Mouse (Mus musculus) heart, embryonic 13.5 days (tissue): ENCODE results near the gene Mgat4b. TPM values are rescaled to one million over a fixed set of nuclear protein-coding genes. Genes with fewer than 3 reads are reported as not detected.

Source experiments
- ATAC-seq: fragments of 200-750 bp; cut with Nextera tagmentation; 2 replicates; pipeline ENCODE4 v1.8.0; 2017; ENCODE audit warnings: moderate TSS enrichment; ENCODE audit not compliant: insufficient number of reproducible peaks, low FRiP score, low TSS enrichment; ENCODE audit errors: extremely low read depth
- H3K27ac ChIP-seq: fragments of 300-500 bp; sonication (generic); replicated peaks from 2 replicates; pipeline ENCODE4 v1.5.1; 2015; ENCODE audit warnings: moderate library complexity, mild to moderate bottlenecking, inconsistent platforms
- H3K27me3 ChIP-seq: fragments of 300-500 bp; sonication (generic); replicated peaks from 2 replicates; pipeline ENCODE4 v1.6.1; 2015; ENCODE audit warnings: mild to moderate bottlenecking, inconsistent platforms
- H3K36me3 ChIP-seq: fragments of 300-500 bp; sonication (generic); 2 replicates; pipeline ENCODE4 v1.6.1; 2015; ENCODE audit warnings: mild to moderate bottlenecking, inconsistent platforms
- H3K4me1 ChIP-seq: fragments of 300-500 bp; sonication (generic); 2 replicates; pipeline ENCODE4 v1.6.1; 2015; ENCODE audit warnings: inconsistent platforms
- H3K4me2 ChIP-seq: fragments of 300-500 bp; sonication (generic); 2 replicates; pipeline ENCODE4 v1.6.1; 2015; ENCODE audit warnings: inconsistent platforms, mild to moderate bottlenecking, moderate library complexity
- H3K4me3 ChIP-seq: fragments of 300-500 bp; sonication (generic); 2 replicates; pipeline ENCODE4 v1.5.1; 2015; ENCODE audit warnings: moderate library complexity, mild to moderate bottlenecking, inconsistent platforms
- H3K9ac ChIP-seq: fragments of 300-500 bp; sonication (generic); 2 replicates; pipeline ENCODE4 v1.6.1; 2015; ENCODE audit warnings: inconsistent platforms, mild to moderate bottlenecking, moderate library complexity
- H3K9me3 ChIP-seq: fragments of 300-500 bp; sonication (generic); 2 replicates; pipeline ENCODE4 v1.6.1; 2016; ENCODE audit warnings: inconsistent platforms
- WGBS: fragments of 180-500 bp; shearing (Covaris S2); methylation state at CpG from one replicate; pipeline ENCODE4 v1.1.7; 2015; ENCODE audit warnings: mixed read lengths; 5-methylcytosine and 5-hydroxymethylcytosine counted together
- polyA plus RNA-seq: library from polyadenylated mRNA; unstranded; fragments of >200 nt; fragmentation: Nextera tagmentation; extraction: Ambion mirVana; gene quantifications from 2 replicates; pipeline ENCODE4 v1.2.1, GENCODE M21; 2015

Gene Mgat4b
- polyA plus RNA-seq, 1 experiment from 2014 or later, result 22.2 TPM

- no peak overlapping the region for H3K27ac ChIP-seq
- WGBS, result 76% methylated on average over 8 of the region's 8 CpGs
Measured at GRCm38 (mm10) chr11:50200613-50201012, 10.1 kb upstream of the Mgat4b start.

GRCm38 (mm10) chr11:50201590-50201989 lies 9.1 kb upstream of the Mgat4b start:
- no peaks in the 10 kb centered on the region for H3K4me1 ChIP-seq

More at GRCm38 (mm10) chr11:50200613-50201012, 10.1 kb upstream of the Mgat4b start:
- H3K9ac ChIP-seq, result no peak overlapping the region
- no peak for ATAC-seq
- H3K27me3 ChIP-seq, result no peaks in the 10 kb centered on the region
- peaks cover 98% of the 10 kb centered on the region for H3K36me3 ChIP-seq
- H3K4me3 ChIP-seq, result no peak overlapping the region
- H3K4me1 ChIP-seq, result no peaks in the 10 kb centered on the region
- H3K4me2 ChIP-seq, result no peak overlapping the region
- H3K9me3 ChIP-seq, result no peaks in the 10 kb centered on the region

GRCm38 (mm10) chr11:50203302-50203827 lies 7.3 kb upstream of the Mgat4b start:
- peaks cover 97% of the 10 kb centered on the region for H3K36me3 ChIP-seq
- H3K4me1 ChIP-seq, result peaks cover 9% of the 10 kb centered on the region
- no peak for ATAC-seq
- H3K9ac ChIP-seq, result no peak overlapping the region
- 87% methylated on average over 9 of the region's 9 CpGs for WGBS
- no peak overlapping the region for H3K4me2 ChIP-seq
- no peak overlapping the region for H3K4me3 ChIP-seq
- H3K27me3 ChIP-seq, result no peaks in the 10 kb centered on the region
- H3K9me3 ChIP-seq, result no peaks in the 10 kb centered on the region
- H3K27ac ChIP-seq, result no peak overlapping the region

More at GRCm38 (mm10) chr11:50201590-50201989, 9.1 kb upstream of the Mgat4b start:
- H3K4me3 ChIP-seq, result no peak overlapping the region
- H3K27me3 ChIP-seq, result no peaks in the 10 kb centered on the region
- H3K9me3 ChIP-seq, result no peaks in the 10 kb centered on the region
- no peak overlapping the region for H3K27ac ChIP-seq
- no peak overlapping the region for H3K9ac ChIP-seq
- ATAC-seq, result no peak
- H3K4me2 ChIP-seq, result no peak overlapping the region
- peaks cover 99% of the 10 kb centered on the region for H3K36me3 ChIP-seq
- 92% methylated on average over 3 of the region's 3 CpGs for WGBS

GRCm38 (mm10) chr11:50205434-50205833 lies 5.3 kb upstream of the Mgat4b start:
- H3K9ac ChIP-seq, result no peak overlapping the region
- H3K4me2 ChIP-seq, result no peak overlapping the region
- no peak for ATAC-seq
- peaks cover 82% of the 10 kb centered on the region for H3K36me3 ChIP-seq
- H3K4me1 ChIP-seq, result peaks cover 19% of the 10 kb centered on the region
- H3K27ac ChIP-seq, result no peak overlapping the region
- no peaks in the 10 kb centered on the region for H3K27me3 ChIP-seq
- WGBS, result 86% methylated on average over 3 of the region's 3 CpGs
- no peaks in the 10 kb centered on the region for H3K9me3 ChIP-seq
- no peak overlapping the region for H3K4me3 ChIP-seq

- peaks cover 76% of the 10 kb centered on the region for H3K36me3 ChIP-seq
- no peak for ATAC-seq
- WGBS, result 81% methylated on average over 2 of the region's 2 CpGs
Measured at GRCm38 (mm10) chr11:50206037-50206436, 4.7 kb upstream of the Mgat4b start.

GRCm38 (mm10) chr11:50207344-50207743 lies 3.3 kb upstream of the Mgat4b start:
- Histone ChIP-seq H3K9me3 (no peaks in the 10 kb centered on the region), H3K4me2 (peak overlapping the region; percentile 87; the same call in 1 of the 2 replicates), H3K4me3 (peak overlapping the region; percentile 96), H3K36me3 (peaks cover 63% of the 10 kb centered on the region), H3K4me1 (peaks cover 34% of the 10 kb centered on the region), H3K27ac (no peak overlapping the region), H3K27me3 (no peaks in the 10 kb centered on the region), H3K9ac (no peak overlapping the region)
- no peak for ATAC-seq
- WGBS, result 94% methylated on average over 14 of the region's 14 CpGs

More at GRCm38 (mm10) chr11:50206037-50206436, 4.7 kb upstream of the Mgat4b start:
- H3K27ac ChIP-seq, result no peak overlapping the region
- no peaks in the 10 kb centered on the region for H3K27me3 ChIP-seq
- H3K9ac ChIP-seq, result no peak overlapping the region
- no peaks in the 10 kb centered on the region for H3K9me3 ChIP-seq
- no peak overlapping the region for H3K4me2 ChIP-seq
- H3K4me1 ChIP-seq, result peaks cover 21% of the 10 kb centered on the region
- no peak overlapping the region for H3K4me3 ChIP-seq

- Histone ChIP-seq H3K27me3 (no peaks in the 10 kb centered on the region), H3K27ac (no peak overlapping the region), H3K9ac (0 out of 2 replicates have a peak overlapping the region, but pooled peaks have one; percentile 19), H3K36me3 (peaks cover 56% of the 10 kb centered on the region), H3K4me2 (peak overlapping the region; percentile 87; the same call in 1 of the 2 replicates), H3K9me3 (no peaks in the 10 kb centered on the region), H3K4me3 (peak overlapping the region; percentile 96), H3K4me1 (peaks cover 41% of the 10 kb centered on the region)
- 89% methylated on average over 5 of the region's 5 CpGs for WGBS
- ATAC-seq, result no peak
Measured at GRCm38 (mm10) chr11:50208039-50208438, 2.7 kb upstream of the Mgat4b start.

GRCm38 (mm10) chr11:50210101-50210504 lies 587 bp upstream of the Mgat4b start:
- ATAC-seq, result peak; percentile 80
- peak overlapping the region; percentile 96 for H3K4me3 ChIP-seq
- under 1% methylated on average over 24 of the region's 24 CpGs for WGBS
- peak overlapping the region; percentile 87 for H3K4me2 ChIP-seq
- no peaks in the 10 kb centered on the region for H3K9me3 ChIP-seq
- peaks cover 48% of the 10 kb centered on the region for H3K4me1 ChIP-seq
- peak overlapping the region; percentile 99 for H3K27ac ChIP-seq
- peaks cover 35% of the 10 kb centered on the region for H3K36me3 ChIP-seq
- H3K9ac ChIP-seq, result peak overlapping the region; percentile 98
- H3K27me3 ChIP-seq, result no peaks in the 10 kb centered on the region

GRCm38 (mm10) chr11:50211322-50212059 lies 801 bp downstream of the Mgat4b start:
- H3K9me3 ChIP-seq, result no peaks in the 10 kb centered on the region
- H3K27me3 ChIP-seq, result no peaks in the 10 kb centered on the region
- ATAC-seq, result no peak
- H3K4me3 ChIP-seq, result peak overlapping the region; percentile 96
- peaks cover 22% of the 10 kb centered on the region for H3K36me3 ChIP-seq
- H3K27ac ChIP-seq, result peak overlapping the region; percentile 99
- H3K4me2 ChIP-seq, result peak overlapping the region; percentile 87
- H3K4me1 ChIP-seq, result peaks cover 62% of the 10 kb centered on the region
- 81% methylated on average over 3 of the region's 3 CpGs for WGBS
- peak overlapping the region; percentile 98 for H3K9ac ChIP-seq

GRCm38 (mm10) chr11:50212060-50212739 lies 1.5 kb downstream of the Mgat4b start:
- Histone ChIP-seq H3K4me2 (peak overlapping the region; percentile 87), H3K9me3 (no peaks in the 10 kb centered on the region), H3K27me3 (no peaks in the 10 kb centered on the region), H3K4me1 (peaks cover 68% of the 10 kb centered on the region), H3K27ac (peak overlapping the region; percentile 83), H3K4me3 (peak overlapping the region; percentile 6), H3K9ac (peak overlapping the region; percentile 72), H3K36me3 (peaks cover 14% of the 10 kb centered on the region)
- no peak for ATAC-seq
- 77% methylated on average over 3 of the region's 3 CpGs for WGBS
